In genomic region chr12:32138831-32139230, GRCm38 (mm10) we compare ENCODE assay signal across 15 mouse cellular contexts.
DNase-seq lines count a peak whose midpoint lies in the region; ATAC-seq and TF ChIP-seq lines count a peak whose summit lies in the region.
"Had no signal": no experiment of that assay in that cellular context is flagged by ENCODE, and none has a peak within 500 bp of the region (broad histone marks: within the 10 kb centered on the region; RNA-seq: fewer than 3 reads in every experiment).

No protein-coding gene starts in this region.

- DNase-seq in frontal cortex, postnatal 36 days (ENCODE audit: low spot score in 2 of 2), result no peak
- no peak for DNase-seq in lung, postnatal 0 days (ENCODE audit: low spot score)
- no peak for DNase-seq in cerebellum, adult 9-10 months
- no peak for DNase-seq in gastrocnemius, adult 8-10 months (ENCODE audit: low spot score in 2 of 2)
- DNase-seq: adrenal gland, postnatal 25 days; cerebellum, adult 11 months; kidney, postnatal 14 days had no signal

- no peak overlapping the region for H3K4me2 ChIP-seq in lung, embryonic 16.5 days (ENCODE audit: low read depth, low read length)
- H3K4me2 ChIP-seq in lung, postnatal 0 days (replicated peaks; ENCODE audit: low read depth, low read length), result no peak overlapping the region
- peak overlapping the region; percentile 10; the same call in 1 of the 2 replicates for H3K4me2 ChIP-seq in stomach, embryonic 15.5 days
- H3K4me2 ChIP-seq: heart, embryonic 12.5 days; hindbrain, embryonic 15.5 days; limb, embryonic 13.5 days had no signal

- WGBS in lung, embryonic 16.5 days, result 40% methylated on average over 5 of the region's 5 CpGs
- 47% methylated on average over 5 of the region's 5 CpGs for WGBS in lung, postnatal 0 days
- 45% methylated on average over 5 of the region's 5 CpGs for WGBS in stomach, embryonic 15.5 days

- H3K9ac ChIP-seq in lung, embryonic 16.5 days (ENCODE audit: low read length), result no peak overlapping the region
- H3K9ac ChIP-seq in lung, postnatal 0 days (replicated peaks; ENCODE audit: low read depth), result no peak overlapping the region
- H3K9ac ChIP-seq in stomach, embryonic 15.5 days, result no peak overlapping the region
- H3K9ac ChIP-seq: heart, embryonic 12.5 days; hindbrain, embryonic 15.5 days; limb, embryonic 13.5 days had no signal

- H3K27me3 ChIP-seq in lung, embryonic 16.5 days (ENCODE audit: control insufficient read depth, insufficient read depth, low read depth, low read length), result no peaks in the 10 kb centered on the region
- H3K27me3 ChIP-seq in lung, postnatal 0 days (replicated peaks; ENCODE audit: insufficient read depth, low read length), result no peaks in the 10 kb centered on the region
- no peaks in the 10 kb centered on the region for H3K27me3 ChIP-seq in stomach, embryonic 15.5 days (replicated peaks)
- H3K27me3 ChIP-seq: heart, embryonic 12.5 days; hindbrain, embryonic 15.5 days; limb, embryonic 13.5 days had no signal

- H3K4me3 ChIP-seq in lung, embryonic 16.5 days (ENCODE audit: low read length), result no peak overlapping the region
- H3K4me3 ChIP-seq in lung, postnatal 0 days (ENCODE audit: low read depth, low read length), result no peak overlapping the region
- no peak overlapping the region for H3K4me3 ChIP-seq in stomach, embryonic 15.5 days (replicated peaks)
- H3K4me3 ChIP-seq: heart, embryonic 12.5 days; hindbrain, embryonic 15.5 days; limb, embryonic 13.5 days; midbrain, embryonic 10.5 days had no signal

- H3K4me1 ChIP-seq in lung, embryonic 16.5 days (replicated peaks; ENCODE audit: control insufficient read depth, insufficient read depth, low read length), result peaks cover 6% of the 10 kb centered on the region; the same call in 1 of the 2 replicates
- no peaks in the 10 kb centered on the region for H3K4me1 ChIP-seq in lung, postnatal 0 days (ENCODE audit: insufficient read depth, low read depth, low read length)
- peaks cover 15% of the 10 kb centered on the region; the same call in 1 of the 2 replicates for H3K4me1 ChIP-seq in stomach, embryonic 15.5 days
- H3K4me1 ChIP-seq: limb, embryonic 13.5 days had no signal

- H3K9me3 ChIP-seq in lung, embryonic 16.5 days (ENCODE audit: control insufficient read depth, low read length), result no peaks in the 10 kb centered on the region
- no peaks in the 10 kb centered on the region for H3K9me3 ChIP-seq in lung, postnatal 0 days (ENCODE audit: low read length)
- H3K9me3 ChIP-seq in stomach, embryonic 15.5 days, result no peaks in the 10 kb centered on the region
- H3K9me3 ChIP-seq: heart, embryonic 12.5 days; hindbrain, embryonic 15.5 days; limb, embryonic 13.5 days; midbrain, embryonic 10.5 days had no signal

- 0 out of 2 replicates have a peak, but pooled peaks have one; percentile 33 for ATAC-seq in frontal cortex, adult (ENCODE audit: low TSS enrichment)
- peak; percentile 83 for ATAC-seq in lung, embryonic 16.5 days (ENCODE audit: low read depth)
- ATAC-seq in lung, postnatal 0 days, result no peak; the same call in 1 of the 2 replicates
- ATAC-seq in hematopoietic stem cell, adult 5-6 weeks (replicated peaks in 1 of 2; ENCODE audit: insufficient read depth in 1 of 2, low FRiP score in 2 of 2, low TSS enrichment in 1 of 2, low read depth in 1 of 2, poor library complexity in 2 of 2, severe bottlenecking in 2 of 2), result peak; percentile 41 to 62
- 0 out of 2 replicates have a peak, but pooled peaks have one; percentile 33 for ATAC-seq in stomach, embryonic 15.5 days (ENCODE audit: insufficient read depth, low FRiP score, low read depth)

- H3K36me3 ChIP-seq in lung, embryonic 16.5 days (ENCODE audit: control insufficient read depth, insufficient read depth, low read length), result no peaks in the 10 kb centered on the region
- H3K36me3 ChIP-seq in lung, postnatal 0 days (ENCODE audit: insufficient read depth, low read length), result no peaks in the 10 kb centered on the region
- H3K36me3 ChIP-seq in stomach, embryonic 15.5 days, result no peaks in the 10 kb centered on the region
- H3K36me3 ChIP-seq: heart, embryonic 12.5 days; hindbrain, embryonic 15.5 days; limb, embryonic 13.5 days; midbrain, embryonic 10.5 days had no signal

- H3K27ac ChIP-seq in lung, embryonic 16.5 days (ENCODE audit: low read length), result peak overlapping the region; percentile 34; the same call in 1 of the 2 replicates
- H3K27ac ChIP-seq in lung, postnatal 0 days (ENCODE audit: low read length), result no peak overlapping the region
- peak overlapping the region; percentile 80 for H3K27ac ChIP-seq in stomach, embryonic 15.5 days
- H3K27ac ChIP-seq: hindbrain, embryonic 15.5 days; limb, embryonic 13.5 days; midbrain, embryonic 10.5 days had no signal

- TF ChIP-seq EP300 in lung, postnatal 0 days (IDR thresholded peaks at IDR 0.05), result no peak

- TF ChIP-seq CTCF in lung, postnatal 0 days (IDR thresholded peaks at IDR 0.05), result no peak
